Mouse (Mus musculus) frontal cortex, postnatal 10 days (tissue): ENCODE measurements around the gene Rbm20.

ENCODE experiments used
- DNase-seq, 2 experiments: peaks; one replicate each; pipeline ENCODE4 v3.0.0; 2022; ENCODE audit warnings: low spot score in 2 of 2, mixed read lengths in 1 of 2

Rbm20 gene

DNA sequence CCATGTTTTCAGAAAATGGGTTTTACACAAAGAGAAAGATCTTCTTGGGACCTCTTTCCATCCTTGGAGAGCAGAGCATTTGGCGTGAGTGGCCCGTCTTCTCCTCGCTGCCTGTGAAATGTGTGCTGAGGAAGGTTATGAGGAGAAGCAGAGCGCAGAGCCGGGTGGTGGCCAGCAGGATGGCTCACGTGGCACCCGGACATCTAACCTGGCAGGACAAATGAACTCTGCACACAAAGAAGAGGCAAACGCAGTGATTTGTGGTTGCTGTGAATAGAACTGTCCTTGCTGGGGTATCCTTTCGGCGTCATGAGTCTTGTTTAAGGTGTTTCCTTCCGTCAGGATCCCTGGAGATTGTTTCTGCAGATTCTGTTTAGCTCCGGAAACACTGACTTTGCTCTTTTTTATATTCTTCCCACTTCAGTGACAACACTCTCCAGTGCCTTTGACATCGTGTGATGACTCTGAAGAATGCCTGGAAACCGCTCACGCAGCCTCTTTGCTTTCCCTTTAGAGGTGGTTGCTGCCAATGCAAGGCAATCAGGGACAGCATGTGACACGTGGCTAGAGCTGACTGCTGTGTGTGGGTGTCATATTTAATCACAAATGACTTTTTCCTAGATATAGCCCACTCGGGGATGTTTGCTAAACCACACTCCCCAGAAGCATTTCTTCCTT, 80.5 kb downstream of the Rbm20 start:
- DNase-seq = no peak

DNA sequence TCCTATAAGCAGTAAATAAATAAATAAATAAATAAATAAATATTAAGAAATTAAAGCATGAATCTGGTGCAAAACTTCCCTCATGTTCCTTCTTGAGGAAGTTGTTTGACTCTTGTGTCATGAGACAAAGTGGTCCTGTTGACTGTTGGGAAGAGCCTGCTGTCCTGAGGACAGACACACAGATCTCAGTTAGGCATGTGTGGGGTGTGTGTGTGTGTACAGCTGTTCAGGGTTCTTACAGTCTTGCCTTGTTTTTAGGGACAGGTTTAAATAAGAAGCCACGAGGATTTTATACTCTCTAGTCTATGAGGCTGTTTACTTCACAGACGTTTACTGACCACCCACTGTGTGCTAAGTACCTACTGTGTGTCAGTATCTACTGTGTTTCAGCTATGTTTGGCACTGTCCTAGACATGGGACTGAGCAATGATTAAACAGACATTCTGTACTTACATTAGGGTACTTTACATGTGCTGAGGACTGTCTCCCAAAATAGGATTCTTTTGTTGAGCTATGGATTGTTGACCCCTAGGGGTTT, 81.8 kb downstream of the Rbm20 start:
- DNase-seq = no peak

DNA sequence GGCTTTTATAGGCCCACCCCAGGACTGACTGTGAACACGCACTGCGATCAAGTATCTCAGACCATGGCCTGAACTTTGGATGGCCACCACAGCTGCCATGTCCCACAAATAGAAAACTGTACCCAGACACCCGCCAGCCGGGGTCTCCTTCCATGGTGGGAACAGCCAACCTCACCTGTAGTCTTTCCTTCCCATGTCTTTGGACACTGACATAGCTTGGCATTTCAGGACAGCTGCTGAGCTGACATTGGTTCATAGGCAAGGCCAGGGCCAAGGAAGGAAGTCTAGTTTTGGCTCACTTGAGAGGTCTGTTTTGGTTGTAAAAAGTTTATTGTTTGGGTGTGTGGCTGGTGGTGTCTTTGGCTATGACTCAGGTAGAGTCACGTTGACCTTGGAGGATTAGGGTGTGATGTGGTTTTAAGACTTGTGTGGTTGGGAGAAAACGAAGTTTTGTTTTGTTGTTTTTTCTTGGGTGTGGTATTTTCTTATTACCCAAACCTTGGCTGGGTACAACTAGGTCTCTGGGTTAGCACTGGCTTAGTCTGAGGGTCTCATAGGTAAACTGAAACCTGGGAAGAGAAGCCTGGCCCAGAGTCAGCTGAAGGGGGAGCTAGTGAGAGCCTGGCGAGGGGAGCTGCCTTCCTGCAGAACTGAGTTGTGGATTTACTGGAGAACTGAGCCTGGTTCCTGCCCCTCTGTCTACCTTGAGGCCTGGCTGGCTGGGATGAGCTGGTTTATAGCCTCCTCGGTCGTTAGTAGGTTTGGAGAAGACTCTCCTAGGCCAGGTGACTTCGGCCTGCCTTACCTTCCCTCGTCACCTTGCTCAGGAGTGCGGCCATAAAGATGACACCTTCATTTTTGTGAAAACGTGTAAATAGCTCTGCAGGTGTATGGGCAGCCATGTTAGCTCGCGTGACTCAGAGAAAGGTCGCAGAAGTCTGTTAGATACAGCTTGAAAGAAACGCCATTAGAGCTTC, 83.3 kb downstream of the Rbm20 start:
- no peak for DNase-seq

DNA sequence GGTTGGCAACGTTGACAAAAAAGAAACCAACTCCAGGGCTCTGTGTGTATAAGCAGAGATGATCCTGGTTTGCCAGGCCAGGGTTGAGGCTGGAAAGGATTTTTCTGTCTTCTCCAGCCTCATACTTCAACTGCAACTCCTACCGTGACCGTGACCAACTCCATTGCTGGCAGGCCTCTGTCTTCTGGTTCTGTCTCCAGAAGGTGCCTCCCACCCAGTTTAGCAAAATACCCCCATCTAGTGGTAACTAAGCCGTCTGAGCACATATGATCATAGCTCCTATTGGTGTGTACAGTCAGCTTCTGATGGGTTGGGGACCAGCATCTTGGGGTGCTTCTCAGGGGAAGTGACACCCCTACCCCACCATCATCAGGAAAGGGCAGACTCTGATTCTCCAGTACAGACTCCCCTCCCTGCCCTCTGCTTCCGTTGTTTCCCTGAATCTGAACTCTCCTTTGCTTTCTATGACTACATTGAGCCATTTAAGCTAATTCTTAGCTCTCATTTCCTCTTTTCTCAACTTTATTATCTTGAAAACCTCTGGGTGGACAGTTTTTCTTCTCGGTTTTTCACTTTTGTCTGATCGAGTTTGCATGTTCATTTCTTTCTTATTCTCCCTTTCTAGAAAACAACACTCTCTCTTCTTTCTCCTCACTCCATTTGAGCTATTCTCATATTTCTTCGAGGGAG, 85.8 kb downstream of the Rbm20 start:
- no peak for DNase-seq

DNA sequence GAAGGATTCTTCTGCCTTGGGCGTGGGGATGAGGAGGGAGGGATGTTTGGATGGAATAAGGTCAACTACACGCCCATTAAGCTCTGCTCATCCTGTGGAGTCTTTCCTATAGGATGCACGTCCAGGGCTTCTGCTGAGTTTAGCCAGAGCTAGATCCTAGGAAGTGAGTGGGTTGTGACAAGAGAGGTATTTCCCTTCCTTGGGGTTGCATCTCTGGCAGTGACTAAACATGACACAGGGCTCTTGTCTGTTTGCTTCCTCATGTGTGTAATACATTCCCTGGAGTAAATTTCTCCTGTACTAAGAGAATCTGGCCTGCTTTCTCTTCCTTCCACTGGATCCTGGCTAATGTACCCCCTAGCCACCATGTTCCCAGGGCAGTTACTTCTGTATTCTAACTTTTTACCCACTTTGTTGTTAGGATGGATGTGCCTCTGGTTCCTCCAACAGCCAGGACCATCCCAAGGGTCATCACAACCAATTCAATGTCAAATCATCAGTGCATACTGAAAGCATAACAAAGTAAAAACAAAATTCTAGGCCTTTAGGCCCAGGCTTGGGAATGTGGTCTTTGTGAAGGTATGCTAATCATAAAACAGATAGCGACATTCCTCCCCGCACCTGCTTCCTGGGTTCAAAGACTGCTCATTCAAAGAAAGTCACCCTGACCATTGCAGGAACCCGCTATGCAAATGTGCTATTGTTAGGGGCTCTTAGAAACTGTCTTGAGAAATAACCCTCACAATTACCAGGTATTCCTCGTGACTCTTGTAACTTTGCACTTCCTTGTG, 87.8 kb downstream of the Rbm20 start:
- no peak for DNase-seq

DNA sequence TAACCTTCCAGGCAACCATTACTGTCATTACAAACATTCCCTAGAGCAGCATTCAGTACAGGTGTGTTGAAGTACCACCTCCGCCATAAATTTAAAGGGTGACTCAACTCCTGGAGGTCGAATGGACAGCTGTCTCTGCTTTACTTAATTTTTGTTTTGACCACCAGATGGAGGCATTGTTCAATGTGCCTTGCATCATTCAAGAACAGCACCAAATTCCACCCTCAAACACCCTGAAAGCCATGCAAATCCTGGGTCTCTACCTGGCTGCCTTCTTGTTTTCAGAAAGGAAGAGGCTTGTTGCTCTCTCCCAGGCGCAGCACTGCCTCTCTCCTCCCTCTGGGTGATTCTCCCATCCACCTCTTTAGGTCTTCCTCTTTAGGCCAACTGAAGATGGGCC, 91.4 kb downstream of the Rbm20 start:
- no peak for DNase-seq

DNA sequence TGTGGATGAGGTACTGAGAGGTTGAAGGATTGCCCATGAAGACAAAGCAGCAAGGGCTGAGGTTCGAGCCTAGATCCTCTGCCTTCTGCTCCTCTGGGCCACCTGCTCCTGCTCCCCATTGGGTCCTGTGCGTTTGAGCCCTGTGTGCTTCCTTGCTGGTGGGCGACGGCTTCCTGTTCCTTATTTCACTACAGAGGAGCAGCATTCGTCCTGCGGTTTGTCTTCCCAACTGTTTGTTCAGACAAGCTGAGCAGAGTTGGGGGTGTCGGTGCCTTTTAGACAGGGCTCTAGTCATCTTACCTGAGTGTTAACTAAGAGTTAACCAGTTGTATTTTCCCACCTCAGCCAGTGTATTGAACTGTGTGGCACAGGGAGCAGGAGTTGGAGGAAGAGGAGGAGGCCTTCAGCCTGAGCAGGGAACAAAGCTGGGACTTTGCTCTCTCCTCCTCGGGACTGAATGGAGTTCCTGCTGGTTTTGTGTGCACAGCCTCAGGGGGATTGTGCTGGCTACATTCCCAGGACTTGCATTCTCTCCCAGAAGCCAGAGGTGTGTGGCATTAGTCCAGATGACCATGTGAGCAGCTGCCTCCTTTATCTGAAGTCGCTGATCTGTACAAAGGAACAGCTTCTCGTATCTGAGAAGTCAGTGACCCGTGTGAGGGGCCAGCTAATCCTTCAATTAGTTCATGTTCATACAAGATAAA, 97.0 kb downstream of the Rbm20 start:
- no peak for DNase-seq

DNA sequence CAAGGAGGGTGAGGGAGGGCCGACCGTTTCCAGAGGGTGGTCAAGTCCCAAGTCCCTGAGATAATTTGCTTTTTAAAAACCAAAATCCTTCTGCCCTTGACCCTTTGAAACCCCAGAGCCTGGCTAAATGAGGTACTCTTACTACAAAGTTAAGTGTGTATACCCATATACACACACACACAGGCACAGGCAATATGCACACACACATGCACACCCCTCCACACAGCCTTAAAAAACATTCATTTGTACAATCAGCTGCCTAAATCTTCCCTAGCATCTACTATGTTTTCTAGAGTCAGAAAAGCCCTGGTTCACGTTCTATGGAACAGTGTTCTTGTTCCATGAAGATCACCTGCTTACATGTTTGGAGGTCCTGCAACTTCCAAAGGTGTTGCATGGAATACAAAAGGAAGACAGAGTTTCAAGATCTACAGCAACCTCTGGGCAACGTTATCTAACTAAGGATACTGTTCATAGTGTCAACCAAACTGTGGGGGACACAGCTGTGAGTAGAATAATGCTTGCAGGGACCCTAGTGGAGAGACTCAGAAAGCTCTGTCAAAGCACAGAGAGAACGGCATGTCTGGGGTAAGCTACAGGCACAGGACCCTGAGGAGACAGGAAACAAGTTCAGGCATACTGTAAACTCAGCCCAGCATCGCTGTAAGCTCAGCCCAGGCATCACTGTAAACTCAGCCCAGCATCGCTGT, 97.7 kb downstream of the Rbm20 start:
- DNase-seq = no peak

DNA sequence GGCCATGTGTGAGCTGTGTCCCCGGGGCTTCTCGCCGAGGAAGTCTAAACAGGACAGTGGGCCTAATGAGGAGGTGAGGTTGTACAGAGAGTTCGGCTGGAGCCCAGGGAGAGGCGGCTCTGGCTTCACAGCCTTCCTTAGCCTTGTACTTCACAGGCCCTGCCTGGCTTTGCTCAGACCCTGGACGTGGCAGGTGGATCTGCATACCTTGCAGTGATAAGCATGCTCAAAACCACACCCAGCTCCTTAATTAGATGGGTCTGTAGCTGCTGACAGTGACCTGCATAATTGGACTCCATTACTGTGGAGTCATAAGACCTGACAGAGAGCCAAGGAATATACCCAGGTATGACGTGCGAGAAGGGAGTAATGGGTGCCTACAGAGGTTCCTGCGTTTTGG, 102.3 kb downstream of the Rbm20 start:
- no peak for DNase-seq

DNA sequence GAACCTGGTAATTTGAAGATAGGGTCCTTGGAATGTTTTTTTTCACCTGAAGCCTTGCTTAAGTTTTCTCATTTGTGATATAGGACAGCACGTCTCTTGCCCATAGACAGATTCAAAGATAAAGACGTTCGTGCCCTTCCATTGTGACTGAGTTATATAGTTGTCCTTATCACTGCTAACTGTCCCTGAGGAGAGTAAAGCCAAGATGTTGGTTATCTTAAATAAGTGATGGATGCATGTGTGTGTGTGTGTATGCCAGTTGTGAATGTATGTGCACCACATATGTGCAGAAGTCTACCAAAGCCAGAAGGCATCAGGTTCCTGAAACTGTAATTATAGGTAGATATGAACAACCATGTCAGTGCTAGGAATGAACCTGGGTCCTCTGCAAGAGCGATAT, 102.7 kb downstream of the Rbm20 start:
- DNase-seq = no peak

DNA sequence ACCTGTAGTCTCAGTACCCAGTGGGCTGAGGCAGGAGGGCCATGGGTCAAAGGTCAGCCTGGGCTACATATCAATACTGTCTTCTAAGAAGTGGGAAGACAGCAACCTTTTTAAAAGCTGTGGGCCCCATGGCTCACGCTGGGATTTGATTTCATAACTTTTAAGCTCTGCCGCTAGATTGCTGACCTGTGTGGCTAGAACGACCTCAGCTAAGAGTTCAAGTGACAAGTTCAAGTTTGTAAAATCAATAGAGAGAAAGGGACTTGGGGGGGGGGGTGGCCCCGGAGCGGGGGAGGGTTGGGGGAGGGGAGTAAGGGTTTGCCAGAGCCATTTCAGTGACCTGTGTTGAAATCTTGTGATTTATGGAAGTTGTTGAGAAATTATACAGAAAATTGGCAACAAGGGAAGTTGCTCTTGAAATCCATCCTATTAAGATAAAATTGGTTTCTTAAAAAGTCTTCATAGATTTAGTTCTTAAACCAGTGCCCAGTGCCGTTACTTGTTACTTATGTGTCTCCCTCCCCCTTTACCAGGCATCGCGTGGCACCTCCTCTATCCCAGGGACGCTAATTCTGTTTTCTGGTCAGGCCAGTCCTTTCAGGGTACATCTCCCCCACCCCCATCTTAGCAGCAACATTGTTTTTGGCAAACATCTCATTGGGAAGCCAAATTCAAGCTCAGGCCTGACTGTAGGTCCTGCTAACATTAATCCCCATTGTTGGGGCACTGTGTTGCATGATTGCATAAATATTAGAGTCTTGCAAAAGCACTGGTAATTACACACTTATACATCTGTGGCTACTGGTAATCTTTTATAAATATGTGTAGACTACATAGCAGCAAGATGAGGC, 103.9 kb downstream of the Rbm20 start:
- no peak for DNase-seq

DNA sequence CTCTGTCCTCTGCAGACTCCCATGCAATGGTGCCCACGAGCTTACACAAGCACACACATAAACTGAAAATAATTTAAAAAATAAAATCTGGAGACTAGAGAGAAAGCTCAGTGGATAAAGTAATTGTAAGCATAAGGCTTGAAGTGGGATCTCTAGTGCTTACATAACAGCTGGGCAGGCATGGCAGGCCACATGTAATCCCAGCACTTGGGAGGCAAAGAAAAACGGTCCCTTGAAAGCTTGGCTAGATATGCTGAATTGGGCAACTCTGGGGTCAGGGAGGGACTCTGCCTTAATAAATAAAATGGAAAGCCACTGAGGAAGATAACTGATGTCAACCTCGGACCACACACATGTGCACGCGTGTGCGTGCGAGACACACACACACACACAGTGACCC, 104.7 kb downstream of the Rbm20 start:
- DNase-seq = no peak

DNA sequence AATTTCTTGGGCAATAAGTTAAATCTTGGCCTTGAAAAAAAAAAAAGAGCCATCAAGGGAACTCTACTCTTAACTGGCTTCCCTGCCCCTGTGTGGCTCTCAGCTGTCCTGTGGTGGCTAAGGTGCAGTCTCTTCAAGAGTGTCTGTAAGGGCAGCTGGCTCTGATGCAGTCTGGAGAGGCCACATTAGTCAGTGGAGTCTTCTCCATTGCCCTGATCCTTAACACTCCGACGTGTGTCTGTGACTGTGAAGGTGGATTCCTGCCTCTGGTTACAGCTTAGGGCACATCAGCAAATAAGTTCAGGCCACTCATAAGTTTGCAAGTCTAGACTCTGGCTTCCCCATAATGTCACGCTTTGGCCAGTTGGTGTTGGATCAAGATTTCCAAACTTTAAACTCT, 108.2 kb downstream of the Rbm20 start:
- no peak for DNase-seq

DNA sequence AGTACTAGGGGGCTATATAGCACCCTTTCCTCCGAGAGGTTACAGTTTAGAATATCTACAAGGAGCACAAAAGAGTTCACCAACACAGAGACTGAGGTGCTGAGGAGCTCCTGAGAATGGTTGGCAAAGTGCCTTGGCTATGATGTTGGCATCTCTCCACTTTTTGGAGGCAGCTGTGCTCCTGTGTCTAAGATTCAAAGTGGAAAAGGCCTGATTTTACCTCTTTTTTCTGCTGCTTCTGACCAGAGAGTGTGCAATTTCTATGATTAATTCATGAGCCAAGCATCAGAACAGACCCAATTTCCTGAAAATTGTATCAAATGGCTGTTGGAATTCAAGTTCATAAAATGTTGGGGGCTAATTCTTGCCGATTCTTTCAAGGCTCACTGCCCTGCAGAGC, 109.1 kb downstream of the Rbm20 start:
- DNase-seq = no peak

DNA sequence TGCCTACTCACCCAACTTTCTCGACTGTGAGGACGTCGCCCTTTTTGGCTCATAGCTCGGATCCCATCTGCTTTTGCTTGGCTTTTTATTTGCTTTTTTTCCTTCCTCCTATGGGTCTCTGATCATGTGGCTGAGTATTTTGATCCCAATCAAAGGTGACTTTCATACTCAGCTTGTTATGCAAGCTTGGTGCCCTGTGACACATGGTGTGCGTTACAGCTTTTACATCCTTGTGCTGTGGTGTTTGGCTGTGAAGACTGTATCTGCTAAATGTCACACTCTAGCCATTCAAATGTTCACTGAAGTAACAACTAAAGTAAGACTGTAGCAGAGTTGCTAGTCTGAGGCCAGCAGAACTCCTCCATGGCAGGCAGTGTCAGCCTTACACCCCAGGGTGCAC, 109.7 kb downstream of the Rbm20 start:
- no peak for DNase-seq

DNA sequence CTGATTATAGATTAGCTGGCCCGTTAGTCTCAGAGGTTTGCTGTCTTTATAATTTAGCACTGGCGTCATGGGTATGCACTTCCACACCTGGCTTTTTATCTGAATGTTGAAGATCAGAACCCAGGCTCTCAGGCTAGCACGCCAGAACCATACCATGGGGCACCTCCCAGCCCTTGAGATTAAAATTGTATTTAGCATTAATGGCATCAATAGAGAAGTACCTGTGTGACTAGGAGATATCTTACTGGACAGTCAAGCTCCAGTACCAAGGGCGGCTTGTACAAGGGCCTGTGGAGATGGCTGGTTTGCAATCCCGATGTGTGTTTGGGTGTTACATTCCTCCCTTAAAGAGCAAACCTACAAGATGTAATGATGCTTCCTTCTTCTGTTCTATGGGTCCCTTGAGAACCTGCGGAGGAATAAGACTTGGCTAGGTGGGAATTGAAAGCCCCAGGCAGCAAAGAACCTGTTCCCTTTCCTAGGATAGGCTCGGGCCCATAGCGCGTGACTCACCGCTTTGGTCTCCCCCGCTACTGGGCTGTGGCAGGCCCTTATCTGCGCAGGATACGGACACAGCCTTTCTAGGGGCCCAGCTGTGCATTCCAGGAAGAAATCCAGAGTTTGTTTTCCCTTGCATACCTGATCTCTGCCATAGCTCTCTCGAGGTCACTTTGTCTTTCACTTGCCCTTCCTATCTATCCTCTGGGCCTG, 111.7 kb downstream of the Rbm20 start:
- no peak for DNase-seq

DNA sequence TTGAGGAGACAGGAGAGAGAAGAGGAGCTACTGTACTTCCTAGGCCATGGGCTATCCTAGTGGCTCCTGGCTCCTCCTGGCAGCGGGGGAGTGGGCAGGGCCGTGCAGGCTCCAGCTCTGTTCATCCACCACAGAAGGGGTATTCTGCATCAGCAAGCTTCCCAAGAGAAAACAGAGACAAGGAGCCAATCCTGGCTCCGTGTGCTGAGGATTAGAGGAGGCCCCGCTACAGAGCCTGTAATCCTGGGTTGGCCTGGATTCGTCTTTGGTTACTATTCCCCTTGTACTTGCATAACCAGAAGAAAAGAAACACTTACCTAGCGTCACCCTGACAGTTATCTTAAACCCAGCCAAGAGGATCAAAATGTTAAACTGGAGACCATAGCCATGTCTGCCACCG, 112.5 kb downstream of the Rbm20 start:
- DNase-seq = no peak
